Comparison of ENCODE assay signal across 8 mouse cellular contexts in the genomic region with DNA sequence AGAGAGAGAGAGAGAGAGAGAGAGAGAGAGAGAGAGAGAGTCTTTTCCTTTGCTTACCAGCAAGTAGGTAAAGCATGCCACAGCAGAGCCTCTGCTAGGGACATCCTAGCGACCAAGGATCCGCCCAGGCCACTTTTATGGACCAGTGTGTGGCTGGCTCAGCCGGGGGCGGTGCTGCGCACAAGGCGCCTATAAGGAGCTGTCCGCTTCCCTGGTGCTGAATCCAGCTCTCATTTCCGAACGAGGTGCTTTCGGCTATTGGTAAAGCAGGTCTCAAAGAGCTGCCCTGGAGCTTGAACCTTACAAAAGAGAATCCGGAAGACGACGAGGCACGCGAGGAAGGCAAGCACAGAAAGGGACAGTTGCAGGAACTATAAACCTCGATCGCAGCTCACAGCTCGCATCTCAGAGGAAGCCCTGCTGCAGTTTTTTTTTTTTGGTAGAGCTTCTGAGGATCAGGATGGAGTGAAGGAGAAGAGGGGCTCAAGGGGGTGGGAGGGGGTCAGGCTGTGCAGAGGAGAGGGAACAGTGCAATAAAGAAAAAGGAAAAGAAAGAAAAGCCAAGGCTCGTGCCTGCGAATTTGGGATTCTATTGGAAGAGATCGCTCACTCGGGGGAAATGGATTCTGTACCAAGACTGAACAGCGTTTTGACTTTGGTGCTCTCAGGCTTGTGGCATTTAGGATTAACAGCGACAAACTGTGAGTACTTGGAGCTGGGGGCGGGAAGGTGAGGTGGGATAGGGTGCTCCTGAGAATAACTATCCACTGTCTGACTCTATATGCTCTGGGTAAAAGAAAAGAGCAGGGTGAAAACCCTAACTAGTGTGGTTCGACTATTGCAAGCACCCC. TPM values are rescaled to one million over a fixed set of nuclear protein-coding genes. Genes with fewer than 3 reads are reported as not detected.
A peak's percentile ranks its signal among the peaks of the same experiment; 100 is the strongest.
DNase-seq lines count a peak whose midpoint lies in the region; ATAC-seq and TF ChIP-seq lines count a peak whose summit lies in the region.
"Had no signal": no experiment of that assay in that cellular context is flagged by ENCODE, and none has a peak within 500 bp of the region (broad histone marks: within the 10 kb centered on the region; RNA-seq: fewer than 3 reads in every experiment).

A gene (plus strand): TSS at position 239 of the 851 bp plus-strand sequence.

- H3K9me3 ChIP-seq in neural tube, embryonic 13.5 days = no peaks in the 10 kb centered on the region
- H3K9me3 ChIP-seq: embryonic facial prominence, embryonic 13.5 days had no signal

- no peaks in the 10 kb centered on the region for H3K36me3 ChIP-seq in kidney, adult 2 months (ENCODE audit: control insufficient read depth, insufficient read depth, low read length)
- H3K36me3 ChIP-seq in neural tube, embryonic 13.5 days = no peaks in the 10 kb centered on the region
- H3K36me3 ChIP-seq: embryonic facial prominence, embryonic 13.5 days had no signal

- TF ChIP-seq CTCF in kidney, adult 2 months (conservative IDR thresholded peaks at IDR 0.05; ENCODE audit: insufficient read depth, insufficient read length, low read depth, low read length) = no peak

- H3K27me3 ChIP-seq in kidney, adult 2 months (replicated peaks; ENCODE audit: control insufficient read depth, insufficient read depth, low read length) = no peaks in the 10 kb centered on the region
- H3K27me3 ChIP-seq in neural tube, embryonic 13.5 days = no peaks in the 10 kb centered on the region

- H3K4me3 ChIP-seq in kidney, adult 2 months (ENCODE audit: insufficient read depth, low read depth, low read length) = no peak within 1 kb of the TSS
- H3K4me3 ChIP-seq in neural tube, embryonic 13.5 days = peak within 1 kb of the TSS; percentile 48
- H3K4me3 ChIP-seq: embryonic facial prominence, embryonic 13.5 days had no signal

- WGBS in kidney, adult 2 months = 15% methylated on average over 26 of the region's 26 CpGs
- 10% methylated on average over 26 of the region's 26 CpGs for WGBS in neural tube, embryonic 13.5 days

- peak; percentile 50 for DNase-seq in adrenal gland, adult 2 months
- DNase-seq in cerebellum, postnatal 4 days (ENCODE audit: low spot score in 2 of 2) = peak; percentile 48 to 58
- DNase-seq in gastrocnemius, postnatal 14 days = peak; percentile 31
- peak; percentile 36 for DNase-seq in kidney, adult 2 months
- peak; percentile 56 for DNase-seq in left cerebral cortex, postnatal 4 days
- DNase-seq in urinary bladder, postnatal 25 days (ENCODE audit: low spot score) = peak; percentile 47

- peak; percentile 91 for ATAC-seq in neural tube, embryonic 13.5 days (ENCODE audit: low read depth)

- H3K27ac ChIP-seq in kidney, adult 2 months (ENCODE audit: insufficient read depth, low read depth, low read length) = no peak within 1 kb of the TSS
- peak within 1 kb of the TSS; percentile 14; the same call in 1 of the 2 replicates for H3K27ac ChIP-seq in neural tube, embryonic 13.5 days (replicated peaks)
- H3K27ac ChIP-seq: embryonic facial prominence, embryonic 13.5 days had no signal

- H3K4me1 ChIP-seq in kidney, adult 2 months (ENCODE audit: control insufficient read depth, insufficient read depth, low read length) = no peaks in the 10 kb centered on the region
- H3K4me1 ChIP-seq in neural tube, embryonic 13.5 days (replicated peaks) = 0 out of 2 replicates have a peak, but pooled peaks cover 10% of the 10 kb centered on the region
- H3K4me1 ChIP-seq: embryonic facial prominence, embryonic 13.5 days had no signal

- TF ChIP-seq POLR2A in kidney, adult 2 months (IDR thresholded peaks at IDR 0.05; ENCODE audit: low read depth, low read length) = no peak

- H3K4me2 ChIP-seq in neural tube, embryonic 13.5 days = peak within 1 kb of the TSS; percentile 61
- H3K4me2 ChIP-seq: embryonic facial prominence, embryonic 13.5 days had no signal

- H3K9ac ChIP-seq in neural tube, embryonic 13.5 days = peak within 1 kb of the TSS; percentile 71
- H3K9ac ChIP-seq: embryonic facial prominence, embryonic 13.5 days had no signal

- intact Hi-C loops in gastrocnemius, postnatal 14 days (cut with DNase I; ENCODE audit: low total_unique reads) = no loop called here
- intact Hi-C loops in left cerebral cortex, postnatal 4 days (cut with DNase I) = no loop called here

RNA-seq across cellular contexts. Expression of the gene that starts here (rescaled TPM):
- 1 to 10 TPM; 5.0 to 7.0 TPM for total RNA-seq in adrenal gland, adult 2 months (2021)
- 0.25 and 0.34 TPM in 2 replicates for polyA plus RNA-seq in adrenal gland, adult 2 months (2012; rRNA removed)
- total RNA-seq in gastrocnemius, postnatal 14 days (2021) = under 1 TPM in 1 of 2 experiments, not detected in 1; 0.02 TPM
- polyA plus RNA-seq in kidney, adult 2 months (2012; rRNA removed) = 0.02 TPM in 1 of 2 replicates, not detected in the other
- total RNA-seq in left cerebral cortex, postnatal 4 days (2021) = 10 to 100 TPM; 20.9 to 23.8 TPM
- polyA plus RNA-seq in neural tube, embryonic 13.5 days (2015; fragmentation: Nextera tagmentation; extraction: Ambion mirVana) = 1.6 TPM in 2 replicates

Comparison
In these comparisons a context has a peak if more than half of its experiments do, and no peak if none do; other contexts are left out.
1. RNA of the gene that starts here (total RNA-seq): 20.9 to 23.8 TPM in left cerebral cortex, postnatal 4 days and 5.0 to 7.0 TPM in adrenal gland, adult 2 months; 0.02 TPM in gastrocnemius, postnatal 14 days; every median in the first group is over 4 times any median in the second.
2. Peak in DNase-seq in gastrocnemius, postnatal 14 days; RNA of the gene not detected or under 1 TPM.
3. Peak in DNase-seq in kidney, adult 2 months; RNA of the gene not detected or under 1 TPM.
4. Peak in every context shown above with its lines, with median percentiles within 50 percentile points of each other: DNase-seq.